Mouse (Mus musculus) lung, postnatal 0 days (tissue): ENCODE measurements around the gene 4930507D05Rik. TPM values are rescaled to one million over a fixed set of nuclear protein-coding genes. Genes with fewer than 3 reads are reported as not detected.

Experiments used
- ATAC-seq: fragments of 200-750 bp; cut with Nextera tagmentation; 2 replicates; pipeline ENCODE4 v1.8.0; 2017; ENCODE audit warnings: moderate library complexity
- DNase-seq: peaks from one replicate; pipeline ENCODE4 v3.0.0-alpha.2; 2016; ENCODE audit warnings: low spot score
- H3K27ac ChIP-seq: fragments of 300-500 bp; sonication (generic); 2 replicates; pipeline ENCODE4 v1.5.1; 2014; ENCODE audit warnings: antibody characterized with exemption, mild to moderate bottlenecking, low read length, mixed read lengths
- H3K27me3 ChIP-seq: fragments of 300-500 bp; sonication (generic); replicated peaks from 2 replicates; pipeline ENCODE4 v1.6.1; 2014; ENCODE audit warnings: low read length, mixed read lengths; ENCODE audit not compliant: insufficient read depth
- H3K36me3 ChIP-seq: fragments of 300-500 bp; sonication (generic); 2 replicates; pipeline ENCODE4 v1.6.1; 2014; ENCODE audit warnings: low read length, mixed read lengths; ENCODE audit not compliant: insufficient read depth
- H3K4me1 ChIP-seq: fragments of 300-500 bp; sonication (generic); 2 replicates; pipeline ENCODE4 v1.6.1; 2014; ENCODE audit warnings: antibody characterized with exemption, low read depth, low read length, mixed read lengths; ENCODE audit not compliant: insufficient read depth
- H3K4me2 ChIP-seq: fragments of 300-500 bp; sonication (generic); replicated peaks from 2 replicates; pipeline ENCODE4 v1.6.1; 2014; ENCODE audit warnings: low read depth, mild to moderate bottlenecking, low read length, moderate library complexity, mixed read lengths
- H3K4me3 ChIP-seq: fragments of 300-500 bp; sonication (generic); 2 replicates; pipeline ENCODE4 v1.5.1; 2014; ENCODE audit warnings: low read depth, low read length
- H3K9ac ChIP-seq: fragments of 300-500 bp; sonication (generic); replicated peaks from 2 replicates; pipeline ENCODE4 v1.6.1; 2014; ENCODE audit warnings: low read depth, mild to moderate bottlenecking
- H3K9me3 ChIP-seq: fragments of 300-500 bp; sonication (generic); 2 replicates; pipeline ENCODE4 v1.6.1; 2016; ENCODE audit warnings: low read length, mixed read lengths
- CTCF ChIP-seq: IDR thresholded peaks from 2 replicates; pipeline ENCODE4 v1.5.1; 2016; ENCODE audit warnings: antibody characterized with exemption, mild to moderate bottlenecking
- EP300 ChIP-seq: IDR thresholded peaks from 2 replicates; pipeline ENCODE4 v1.6.1; 2016; ENCODE audit warnings: antibody characterized with exemption, mild to moderate bottlenecking, control low read depth
- WGBS: fragments of 180-500 bp; shearing (Covaris S2); extraction: QIAGEN DNeasy Blood & Tissue Kit; methylation state at CpG from one replicate; pipeline ENCODE4 v1.1.7; 2014; 5-methylcytosine and 5-hydroxymethylcytosine counted together
- polyA plus RNA-seq: library from polyadenylated mRNA; unstranded; fragments of >200 nt; fragmentation: Nextera tagmentation; extraction: Ambion mirVana; gene quantifications from 2 replicates; pipeline ENCODE4 v1.2.1, GENCODE M21; 2015

The 4930507D05Rik gene
- polyA plus RNA-seq, 1 experiment from 2014 or later = 0.29 TPM

GRCm38 (mm10) chr10:62412906-62413605 lies 36.2 kb upstream of the 4930507D05Rik start:
- 6% methylated on average over 8 of the region's 8 CpGs for WGBS
- no peak overlapping the region for H3K4me3 ChIP-seq
- ATAC-seq (peak; percentile 82), DNase-seq (peak; percentile 86)
- H3K27ac ChIP-seq = peak overlapping the region; percentile 87
- H3K9ac ChIP-seq = no peak overlapping the region
- H3K4me1 ChIP-seq = no peaks in the 10 kb centered on the region
- H3K4me2 ChIP-seq = 0 out of 2 replicates have a peak overlapping the region, but pooled peaks have one; percentile 17
- H3K27me3 ChIP-seq = no peaks in the 10 kb centered on the region
- H3K9me3 ChIP-seq = no peaks in the 10 kb centered on the region
- H3K36me3 ChIP-seq = no peaks in the 10 kb centered on the region
- TF ChIP-seq CTCF (no peak), EP300 (no peak; the same call in none of the 2 replicates)

- H3K27me3 ChIP-seq = no peaks in the 10 kb centered on the region
- WGBS = 3% methylated on average over 4 of the region's 4 CpGs
- H3K27ac ChIP-seq = peak overlapping the region; percentile 87
- no peaks in the 10 kb centered on the region for H3K9me3 ChIP-seq
- H3K36me3 ChIP-seq = no peaks in the 10 kb centered on the region
- peak; percentile 87 for DNase-seq
- no peak overlapping the region for H3K4me3 ChIP-seq
- no peak overlapping the region for H3K9ac ChIP-seq
- peak; percentile 86 for ATAC-seq
- 0 out of 2 replicates have a peak overlapping the region, but pooled peaks have one; percentile 17 for H3K4me2 ChIP-seq
- H3K4me1 ChIP-seq = no peaks in the 10 kb centered on the region
- TF ChIP-seq CTCF = no peak
- TF ChIP-seq EP300 = peak; percentile 52
Measured at GRCm38 (mm10) chr10:62413606-62413982, 35.7 kb upstream of the 4930507D05Rik start.

- DNase-seq (no peak), ATAC-seq (no peak)
- Histone ChIP-seq H3K36me3 (no peaks in the 10 kb centered on the region), H3K4me3 (no peak overlapping the region), H3K27ac (no peak overlapping the region), H3K4me1 (peaks cover 4% of the 10 kb centered on the region; the same call in 1 of the 2 replicates), H3K9me3 (no peaks in the 10 kb centered on the region), H3K27me3 (no peaks in the 10 kb centered on the region), H3K4me2 (no peak overlapping the region), H3K9ac (no peak overlapping the region)
- WGBS = 80% methylated on average over 7 of the region's 7 CpGs
- no peak for TF ChIP-seq EP300
- no peak for TF ChIP-seq CTCF
Measured at GRCm38 (mm10) chr10:62418831-62419356, 30.4 kb upstream of the 4930507D05Rik start.

- TF ChIP-seq EP300 = no peak
- no peak for TF ChIP-seq CTCF
- peaks cover 4% of the 10 kb centered on the region; the same call in 1 of the 2 replicates for H3K4me1 ChIP-seq
- H3K4me2 ChIP-seq = no peak overlapping the region
- H3K9ac ChIP-seq = no peak overlapping the region
- no peaks in the 10 kb centered on the region for H3K9me3 ChIP-seq
- no peaks in the 10 kb centered on the region for H3K36me3 ChIP-seq
- no peaks in the 10 kb centered on the region for H3K27me3 ChIP-seq
- no peak overlapping the region for H3K4me3 ChIP-seq
- no peak for ATAC-seq
- no peak for DNase-seq
- 63% methylated on average over 5 of the region's 5 CpGs for WGBS
- H3K27ac ChIP-seq = no peak overlapping the region
Measured at GRCm38 (mm10) chr10:62419422-62419821, 29.9 kb upstream of the 4930507D05Rik start.

- TF ChIP-seq EP300 (no peak), CTCF (no peak)
- Histone ChIP-seq H3K9ac (no peak overlapping the region), H3K27me3 (no peaks in the 10 kb centered on the region), H3K27ac (peak overlapping the region; percentile 43), H3K4me3 (no peak overlapping the region), H3K4me2 (peak overlapping the region; percentile 6; the same call in 1 of the 2 replicates), H3K36me3 (no peaks in the 10 kb centered on the region), H3K9me3 (no peaks in the 10 kb centered on the region), H3K4me1 (peaks cover 8% of the 10 kb centered on the region; the same call in 1 of the 2 replicates)
- peak; percentile 10 for DNase-seq
- 19% methylated on average over 6 of the region's 6 CpGs for WGBS
- ATAC-seq = no peak
Measured at GRCm38 (mm10) chr10:62420399-62420798, 28.9 kb upstream of the 4930507D05Rik start.

GRCm38 (mm10) chr10:62421127-62421526 lies 28.2 kb upstream of the 4930507D05Rik start:
- DNase-seq (no peak), ATAC-seq (no peak)
- TF ChIP-seq EP300 (no peak), CTCF (no peak)
- H3K4me1 ChIP-seq = peaks cover 8% of the 10 kb centered on the region; the same call in 1 of the 2 replicates
- H3K9ac ChIP-seq = no peak overlapping the region
- peak overlapping the region; percentile 43 for H3K27ac ChIP-seq
- no peaks in the 10 kb centered on the region for H3K27me3 ChIP-seq
- 71% methylated on average over 3 of the region's 3 CpGs for WGBS
- no peaks in the 10 kb centered on the region for H3K9me3 ChIP-seq
- no peak overlapping the region for H3K4me3 ChIP-seq
- H3K36me3 ChIP-seq = no peaks in the 10 kb centered on the region
- H3K4me2 ChIP-seq = peak overlapping the region; percentile 14; the same call in 1 of the 2 replicates
